Mouse (Mus musculus) kidney, embryonic 15.5 days (tissue): Measurements from ENCODE around the gene Ppm1f. TPM values are rescaled to one million over a fixed set of nuclear protein-coding genes. Genes with fewer than 3 reads are reported as not detected.
"Not testable (repeated sequence)": the region's sequence is repeated elsewhere in the genome, so short reads cannot be mapped to it uniquely, and the experiment has no call there.

Experiments
- ATAC-seq: fragments of 200-750 bp; cut with Nextera tagmentation; replicated peaks from 2 replicates; pipeline ENCODE4 v1.8.0; 2017; ENCODE audit warnings: moderate TSS enrichment; ENCODE audit not compliant: low FRiP score
- H3K27ac ChIP-seq: fragments of 300-500 bp; sonication (generic); 2 replicates; pipeline ENCODE4 v1.5.1; 2015; ENCODE audit warnings: mild to moderate bottlenecking, inconsistent platforms
- H3K27me3 ChIP-seq: fragments of 300-500 bp; sonication (generic); 2 replicates; pipeline ENCODE4 v1.6.1; 2015; ENCODE audit warnings: inconsistent platforms
- H3K36me3 ChIP-seq: fragments of 300-500 bp; sonication (generic); 2 replicates; pipeline ENCODE4 v1.6.1; 2015; ENCODE audit warnings: inconsistent platforms
- H3K4me1 ChIP-seq: fragments of 300-500 bp; sonication (generic); 2 replicates; pipeline ENCODE4 v1.6.1; 2015; ENCODE audit warnings: inconsistent platforms
- H3K4me2 ChIP-seq: fragments of 300-500 bp; sonication (generic); 2 replicates; pipeline ENCODE4 v1.6.1; 2015; ENCODE audit warnings: moderate library complexity, mild to moderate bottlenecking, inconsistent platforms
- H3K4me3 ChIP-seq: fragments of 300-500 bp; sonication (generic); replicated peaks from 2 replicates; pipeline ENCODE4 v1.5.1; 2015; ENCODE audit warnings: mild to moderate bottlenecking, inconsistent platforms
- H3K9ac ChIP-seq: fragments of 300-500 bp; sonication (generic); 2 replicates; pipeline ENCODE4 v1.6.1; 2015; ENCODE audit warnings: mild to moderate bottlenecking, inconsistent platforms
- H3K9me3 ChIP-seq: fragments of 300-500 bp; sonication (generic); replicated peaks from 2 replicates; pipeline ENCODE4 v1.6.1; 2016; ENCODE audit warnings: inconsistent platforms
- WGBS: fragments of 180-500 bp; shearing (Covaris S2); methylation state at CpG from one replicate; pipeline ENCODE4 v1.1.7; 2015; ENCODE audit warnings: mixed read lengths; 5-methylcytosine and 5-hydroxymethylcytosine counted together
- polyA plus RNA-seq: library from polyadenylated mRNA; unstranded; fragments of >200 nt; fragmentation: Nextera tagmentation; extraction: Ambion mirVana; gene quantifications from 2 replicates; pipeline ENCODE4 v1.2.1, GENCODE M21; 2015

The Ppm1f gene
- polyA plus RNA-seq, 1 experiment from 2014 or later = 31.7 TPM

GRCm38 (mm10) chr16:16918441-16919117 is 22.3 kb downstream of the Ppm1f start:
- no peak for ATAC-seq
- no peak overlapping the region for H3K27ac ChIP-seq
- H3K4me1 ChIP-seq = no peaks in the 10 kb centered on the region
- H3K36me3 ChIP-seq = peaks cover 93% of the 10 kb centered on the region
- WGBS = 92% methylated on average over 7 of the region's 7 CpGs
- H3K27me3 ChIP-seq = no peaks in the 10 kb centered on the region
- no peak overlapping the region for H3K4me3 ChIP-seq
- no peaks in the 10 kb centered on the region for H3K9me3 ChIP-seq
- no peak overlapping the region for H3K4me2 ChIP-seq
- H3K9ac ChIP-seq = no peak overlapping the region

- H3K4me2 ChIP-seq = no peak overlapping the region
- H3K4me3 ChIP-seq = no peak overlapping the region
- no peak for ATAC-seq
- no peak overlapping the region for H3K27ac ChIP-seq
- 71% methylated on average over 3 of the region's 3 CpGs for WGBS
- no peak overlapping the region for H3K9ac ChIP-seq
- no peaks in the 10 kb centered on the region for H3K9me3 ChIP-seq
- no peaks in the 10 kb centered on the region for H3K4me1 ChIP-seq
- peaks cover 89% of the 10 kb centered on the region for H3K36me3 ChIP-seq
- H3K27me3 ChIP-seq = no peaks in the 10 kb centered on the region
These were observed 24.8 kb downstream of the Ppm1f start for GRCm38 (mm10) chr16:16921021-16921435.

- WGBS = 90% methylated on average over 3 of the region's 3 CpGs
- H3K36me3 ChIP-seq = peaks cover 56% of the 10 kb centered on the region
- ATAC-seq = no peak
- no peaks in the 10 kb centered on the region for H3K27me3 ChIP-seq
- no peaks in the 10 kb centered on the region for H3K4me1 ChIP-seq
- H3K9me3 ChIP-seq = no peaks in the 10 kb centered on the region
- H3K9ac ChIP-seq = no peak overlapping the region
- no peak overlapping the region for H3K27ac ChIP-seq
- H3K4me2 ChIP-seq = no peak overlapping the region
- H3K4me3 ChIP-seq = no peak overlapping the region
These were observed 28.2 kb downstream of the Ppm1f start for GRCm38 (mm10) chr16:16924481-16924880.

- Histone ChIP-seq H3K4me2 (no peak overlapping the region), H3K4me1 (0 out of 2 replicates have a peak, but pooled peaks cover 7% of the 10 kb centered on the region), H3K9ac (no peak overlapping the region), H3K36me3 (peaks cover 40% of the 10 kb centered on the region), H3K9me3 (no peaks in the 10 kb centered on the region), H3K27ac (no peak overlapping the region), H3K4me3 (no peak overlapping the region), H3K27me3 (no peaks in the 10 kb centered on the region)
- no peak for ATAC-seq
- 79% methylated on average over 5 of the region's 5 CpGs for whole genome bisulfite sequencing
These were observed 30.3 kb downstream of the Ppm1f start for GRCm38 (mm10) chr16:16926536-16926935.

GRCm38 (mm10) chr16:16928908-16929307 is 32.6 kb downstream of the Ppm1f start:
- not testable (repeated sequence) for H3K9ac ChIP-seq, H3K9me3 ChIP-seq, H3K27ac ChIP-seq, ATAC-seq, H3K4me1 ChIP-seq, H3K4me3 ChIP-seq, H3K4me2 ChIP-seq, H3K27me3 ChIP-seq
- peaks cover 17% of the 10 kb centered on the region for H3K36me3 ChIP-seq
- 76% methylated on average over 3 of the region's 3 CpGs for WGBS

- H3K27ac ChIP-seq = no peak overlapping the region
- H3K9ac ChIP-seq = no peak overlapping the region
- H3K4me2 ChIP-seq = no peak overlapping the region
- peaks cover 5% of the 10 kb centered on the region; the same call in 1 of the 2 replicates for H3K36me3 ChIP-seq
- H3K27me3 ChIP-seq = no peaks in the 10 kb centered on the region
- no peak for ATAC-seq
- peaks cover 4% of the 10 kb centered on the region for H3K9me3 ChIP-seq
- H3K4me3 ChIP-seq = no peak overlapping the region
- 83% methylated on average over 3 of the region's 3 CpGs for WGBS
- H3K4me1 ChIP-seq = 0 out of 2 replicates have a peak, but pooled peaks cover 7% of the 10 kb centered on the region
These were observed 34.1 kb downstream of the Ppm1f start for GRCm38 (mm10) chr16:16930326-16930725.

- Histone ChIP-seq H3K4me2 (no peak overlapping the region), H3K9ac (no peak overlapping the region), H3K27ac (no peak overlapping the region), H3K9me3 (peaks cover 4% of the 10 kb centered on the region), H3K4me3 (no peak overlapping the region), H3K4me1 (0 out of 2 replicates have a peak, but pooled peaks cover 7% of the 10 kb centered on the region), H3K36me3 (no peaks in the 10 kb centered on the region), H3K27me3 (no peaks in the 10 kb centered on the region)
- 56% methylated on average over 5 of the region's 5 CpGs for WGBS
- ATAC-seq = peak; percentile 82
These were observed 34.6 kb downstream of the Ppm1f start for GRCm38 (mm10) chr16:16930810-16931296.

GRCm38 (mm10) chr16:16939543-16939942 is 43.3 kb downstream of the Ppm1f start:
- Histone ChIP-seq H3K9ac (no peak overlapping the region), H3K9me3 (no peaks in the 10 kb centered on the region; the same call in 1 of the 2 replicates), H3K4me1 (no peaks in the 10 kb centered on the region), H3K36me3 (no peaks in the 10 kb centered on the region), H3K27ac (no peak overlapping the region), H3K4me3 (no peak overlapping the region), H3K27me3 (no peaks in the 10 kb centered on the region), H3K4me2 (no peak overlapping the region)
- WGBS = 97% methylated on average over 9 of the region's 9 CpGs
- no peak for ATAC-seq

- Histone ChIP-seq H3K36me3 (no peaks in the 10 kb centered on the region), H3K9me3 (no peaks in the 10 kb centered on the region; the same call in 1 of the 2 replicates), H3K4me2 (no peak overlapping the region), H3K4me1 (no peaks in the 10 kb centered on the region), H3K27ac (no peak overlapping the region), H3K9ac (no peak overlapping the region), H3K4me3 (no peak overlapping the region), H3K27me3 (no peaks in the 10 kb centered on the region)
- 94% methylated on average over 2 of the region's 2 CpGs for WGBS
- ATAC-seq = no peak
These were observed 44.8 kb downstream of the Ppm1f start for GRCm38 (mm10) chr16:16941078-16941477.

GRCm38 (mm10) chr16:16958575-16958974 is 62.3 kb downstream of the Ppm1f start:
- no peak for ATAC-seq
- 23% methylated on average over 3 of the region's 5 CpGs for WGBS
- Histone ChIP-seq H3K9ac (no peak overlapping the region), H3K9me3 (no peaks in the 10 kb centered on the region), H3K4me3 (no peak overlapping the region), H3K4me1 (no peaks in the 10 kb centered on the region), H3K27me3 (no peaks in the 10 kb centered on the region), H3K27ac (no peak overlapping the region), H3K4me2 (no peak overlapping the region), H3K36me3 (no peaks in the 10 kb centered on the region)

GRCm38 (mm10) chr16:16959907-16960306 is 63.6 kb downstream of the Ppm1f start:
- Histone ChIP-seq H3K9ac (no peak overlapping the region), H3K9me3 (no peaks in the 10 kb centered on the region), H3K4me1 (no peaks in the 10 kb centered on the region), H3K27me3 (no peaks in the 10 kb centered on the region), H3K36me3 (no peaks in the 10 kb centered on the region), H3K27ac (no peak overlapping the region), H3K4me2 (no peak overlapping the region), H3K4me3 (no peak overlapping the region)
- ATAC-seq = no peak
- 89% methylated on average over 6 of the region's 6 CpGs for WGBS

GRCm38 (mm10) chr16:16965149-16965548 is 68.9 kb downstream of the Ppm1f start:
- Histone ChIP-seq H3K27ac (no peak overlapping the region), H3K4me2 (no peak overlapping the region), H3K4me1 (no peaks in the 10 kb centered on the region), H3K36me3 (no peaks in the 10 kb centered on the region), H3K9ac (no peak overlapping the region), H3K9me3 (no peaks in the 10 kb centered on the region), H3K27me3 (no peaks in the 10 kb centered on the region), H3K4me3 (no peak overlapping the region)
- no peak for ATAC-seq
- WGBS = 55% methylated on average over 1 of the region's 1 CpGs

GRCm38 (mm10) chr16:16966290-16966689 is 70.0 kb downstream of the Ppm1f start:
- no peak overlapping the region for H3K27ac ChIP-seq
- ATAC-seq = no peak
- no peaks in the 10 kb centered on the region for H3K27me3 ChIP-seq
- H3K4me3 ChIP-seq = no peak overlapping the region
- no peaks in the 10 kb centered on the region for H3K4me1 ChIP-seq
- H3K9ac ChIP-seq = no peak overlapping the region
- no peak overlapping the region for H3K4me2 ChIP-seq
- no peaks in the 10 kb centered on the region for H3K36me3 ChIP-seq
- H3K9me3 ChIP-seq = no peaks in the 10 kb centered on the region
